Mouse (Mus musculus): ENCODE results near the gene Myo19. TPM values are rescaled to one million over a fixed set of nuclear protein-coding genes. Genes with fewer than 3 reads are reported as not detected.

Myo19 gene
- polyA plus RNA-seq, 1 experiment, result 16.7 TPM

DNA sequence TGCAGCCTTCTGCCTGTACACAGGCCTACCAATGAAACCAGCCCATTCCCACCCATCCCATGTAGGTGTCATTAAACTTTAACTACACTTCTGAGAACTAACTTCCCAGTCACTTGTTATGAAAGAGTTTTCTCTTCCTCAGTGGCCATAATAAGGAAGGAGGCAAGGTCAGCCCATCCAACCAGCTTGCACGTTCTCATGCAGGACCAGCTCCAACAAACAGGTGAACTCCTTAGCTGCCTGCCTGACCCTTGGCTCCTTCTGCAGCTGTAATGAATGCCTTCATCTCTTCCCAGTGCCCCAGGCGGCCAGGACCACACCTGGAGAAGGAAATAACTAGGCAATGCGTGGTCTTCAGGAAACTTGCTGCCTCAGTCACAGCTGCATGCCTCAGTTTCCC, 65.9 kb downstream of the Myo19 start:
- DNase-seq (ENCODE audit: low read depth), result no peak

DNA sequence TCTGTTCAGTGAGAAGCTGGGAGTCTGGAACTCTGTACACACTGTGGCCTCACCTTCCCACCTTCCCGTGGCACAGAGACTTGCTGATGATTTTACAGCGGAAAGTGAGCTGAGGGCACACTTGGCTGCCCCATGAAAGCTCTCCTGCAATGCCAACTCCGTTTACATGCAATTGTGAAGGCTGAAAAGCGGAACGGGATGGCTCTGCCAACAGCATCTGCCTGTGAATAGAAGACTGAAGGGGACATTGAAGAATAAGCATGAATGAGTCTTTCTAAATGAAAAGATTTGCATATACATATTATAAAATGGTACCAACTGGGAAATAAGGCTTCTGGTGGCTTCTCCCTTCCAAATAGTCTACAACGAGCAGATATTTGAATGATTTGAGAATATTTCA, 67.3 kb downstream of the Myo19 start:
- DNase-seq (ENCODE audit: low read depth), result no peak

DNA sequence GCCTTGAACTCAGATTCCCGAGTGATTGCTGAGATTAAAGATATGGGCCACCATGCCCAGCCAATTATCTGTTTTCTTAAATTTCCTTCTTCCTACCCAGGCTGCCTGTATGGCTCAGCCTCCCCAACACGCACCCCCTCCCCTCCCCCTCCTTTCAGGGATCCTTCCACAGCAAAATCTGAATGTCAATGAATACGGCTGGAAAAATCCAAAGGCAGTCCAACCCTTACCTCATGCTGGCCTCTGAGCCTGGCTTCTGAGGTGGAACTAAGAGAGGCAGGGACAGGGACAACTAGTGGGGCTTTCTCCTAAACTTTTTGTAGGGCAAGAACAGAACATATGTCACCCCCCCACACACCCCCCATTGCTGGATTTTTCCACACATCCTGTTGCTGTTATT, 68.2 kb downstream of the Myo19 start:
- DNase-seq (ENCODE audit: low read depth), result no peak

DNA sequence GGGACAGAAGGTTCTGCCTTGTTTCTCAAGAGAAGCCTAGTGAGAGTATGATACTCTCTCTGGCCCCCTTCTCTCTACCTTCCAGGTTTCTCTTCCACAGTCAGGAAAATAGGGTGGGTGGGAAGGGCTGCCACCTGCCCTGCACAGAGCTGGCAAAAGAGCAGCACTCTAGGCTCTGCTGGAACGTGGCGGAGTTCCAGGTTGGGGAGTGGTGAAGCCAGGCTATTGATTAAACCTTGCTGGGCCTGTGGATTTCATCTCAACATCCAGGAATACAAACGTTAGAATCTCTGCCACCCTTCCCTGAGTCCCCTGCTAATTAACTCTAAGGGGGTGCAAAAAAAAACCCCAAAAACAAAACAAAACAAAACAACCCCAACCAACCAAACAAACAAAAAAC, 68.6 kb downstream of the Myo19 start:
- no peak for DNase-seq (ENCODE audit: low read depth)

DNA sequence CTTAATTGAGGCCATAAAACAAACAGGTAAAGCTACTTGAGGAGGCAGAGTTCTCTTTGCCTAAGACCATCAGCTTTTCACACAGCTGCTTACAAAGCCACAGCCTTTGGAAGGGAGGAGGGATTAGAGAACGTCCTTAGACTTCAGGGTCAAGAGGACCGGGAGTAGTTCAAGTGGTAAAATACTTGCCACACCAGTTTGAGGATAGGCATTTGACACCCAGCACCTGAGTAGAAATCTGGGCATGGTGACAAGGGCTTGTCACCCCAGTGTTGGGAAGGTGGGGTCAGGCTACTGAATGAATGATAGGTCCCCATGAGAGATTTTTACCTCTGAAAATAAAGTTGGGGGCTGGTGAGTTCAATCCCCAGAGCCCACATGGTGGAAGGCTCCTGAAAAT, 72.7 kb downstream of the Myo19 start:
- no peak for DNase-seq (ENCODE audit: low read depth)

DNA sequence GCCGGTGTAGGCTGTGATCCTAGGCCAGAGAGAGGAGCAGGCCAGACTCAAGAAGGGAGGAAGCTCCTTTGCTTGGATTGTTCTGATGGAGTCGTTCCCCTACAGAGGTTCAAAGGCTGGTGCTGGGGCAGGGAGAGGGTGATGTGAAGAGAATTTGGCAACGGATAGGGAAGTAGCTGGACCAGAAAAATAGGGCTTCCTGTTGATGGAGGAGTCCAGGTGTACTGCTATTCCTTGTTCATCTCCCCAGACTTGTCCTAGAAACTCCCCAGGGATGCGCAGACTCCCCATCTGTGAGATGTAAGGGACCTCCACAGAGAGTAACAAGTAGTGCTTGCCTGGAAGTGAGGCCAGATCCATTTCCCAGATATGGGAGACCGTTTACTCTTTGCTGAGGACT, 76.5 kb downstream of the Myo19 start:
- DNase-seq (ENCODE audit: low read depth), result no peak

DNA sequence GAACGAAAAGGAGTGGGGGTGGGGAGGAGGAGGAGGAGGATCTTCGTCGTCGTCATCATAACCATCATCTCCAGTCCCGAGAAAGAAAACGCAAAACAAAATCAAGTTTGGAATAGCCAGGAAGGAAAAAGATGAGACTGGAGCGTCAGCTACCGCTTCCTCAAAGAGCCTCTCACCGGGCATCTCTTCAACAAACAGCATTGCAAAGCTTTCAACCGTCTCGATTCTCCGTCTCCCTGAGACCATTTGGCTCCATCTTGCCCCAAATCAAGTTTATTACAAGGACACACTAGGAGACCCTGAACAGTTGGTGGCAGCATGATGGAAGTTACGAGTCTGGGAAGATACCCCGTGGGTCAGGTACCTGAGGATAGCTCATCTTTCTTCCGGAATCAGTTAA, 77.2 kb downstream of the Myo19 start:
- DNase-seq (ENCODE audit: low read depth), result no peak

DNA sequence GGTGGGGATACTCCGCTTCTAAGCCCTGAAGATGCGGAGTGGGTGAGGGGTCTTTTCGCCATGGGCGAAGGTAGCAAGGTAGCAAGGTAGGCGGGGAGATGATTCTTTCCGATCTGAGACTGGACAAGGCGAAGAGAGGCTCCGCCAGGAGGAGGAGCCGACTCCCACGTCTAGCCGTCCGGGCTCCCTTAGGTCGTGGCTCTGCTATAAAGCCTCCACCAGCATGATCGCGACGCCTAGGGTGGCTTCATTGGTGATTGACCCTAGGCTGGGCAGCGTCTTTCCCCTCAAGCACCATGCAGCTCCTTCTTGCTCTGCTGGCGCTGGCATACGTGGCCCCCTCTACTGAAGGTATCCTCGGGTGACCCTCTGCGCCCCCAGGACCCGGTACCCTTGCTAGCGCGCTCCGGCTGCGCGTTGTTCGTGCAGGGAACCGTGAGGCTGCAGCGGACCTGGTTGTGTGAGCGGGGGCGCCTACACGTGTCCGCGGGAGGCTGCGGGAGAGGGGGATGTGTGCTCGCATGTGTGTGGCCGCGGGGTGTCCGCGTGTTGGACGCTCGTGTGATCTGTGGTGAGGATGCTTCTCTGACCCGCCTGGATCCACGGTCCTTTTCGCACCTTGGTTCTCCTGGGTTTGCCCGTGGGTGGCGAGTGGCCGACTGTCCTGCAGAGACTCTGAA, 77.8 kb downstream of the Myo19 start, which contains the start of gene Car4:
Car4 (plus strand) TSS at position 196 of the 680 bp plus-strand sequence.
- DNase-seq (ENCODE audit: low read depth), result no peak

DNA sequence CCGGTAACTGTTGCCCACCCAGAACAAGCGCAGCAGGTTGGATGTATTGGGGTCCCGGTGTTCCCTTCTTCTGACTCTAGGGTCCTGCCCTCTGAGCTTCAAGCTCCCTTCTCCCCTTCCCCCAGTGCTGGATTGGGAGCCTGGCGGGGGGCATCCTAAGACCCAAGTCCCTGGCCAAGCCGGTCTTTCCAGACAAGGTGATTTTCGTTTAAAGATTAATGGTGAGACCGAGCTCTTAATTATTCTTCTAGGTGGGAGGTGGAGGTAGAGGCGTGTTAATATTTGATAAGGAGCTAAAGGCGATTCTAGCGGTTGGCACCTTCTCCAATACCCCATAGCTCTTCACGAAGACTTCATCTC, 78.3 kb downstream of the Myo19 start:
- no peak for DNase-seq (ENCODE audit: low read depth)

DNA sequence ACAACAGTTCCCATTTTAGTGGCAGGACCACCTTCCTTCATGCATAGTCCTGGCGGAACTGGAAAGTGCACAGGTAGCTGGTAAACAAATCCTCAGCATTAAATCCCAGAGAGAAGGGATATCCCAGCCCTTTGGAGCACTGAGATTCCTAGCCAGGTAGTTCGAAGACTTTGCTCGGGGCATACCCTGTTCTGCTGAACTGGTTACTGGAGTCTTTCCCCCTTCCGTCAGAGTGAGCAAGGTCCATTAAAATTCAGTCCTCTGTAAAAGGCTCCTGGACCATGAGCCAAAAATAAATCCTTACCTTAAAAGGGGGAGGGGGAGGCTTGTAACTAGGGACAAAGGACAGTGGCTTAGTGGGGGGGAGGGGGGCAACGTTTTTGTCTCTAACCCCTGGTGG, 79.2 kb downstream of the Myo19 start:
- DNase-seq (ENCODE audit: low read depth), result no peak

DNA sequence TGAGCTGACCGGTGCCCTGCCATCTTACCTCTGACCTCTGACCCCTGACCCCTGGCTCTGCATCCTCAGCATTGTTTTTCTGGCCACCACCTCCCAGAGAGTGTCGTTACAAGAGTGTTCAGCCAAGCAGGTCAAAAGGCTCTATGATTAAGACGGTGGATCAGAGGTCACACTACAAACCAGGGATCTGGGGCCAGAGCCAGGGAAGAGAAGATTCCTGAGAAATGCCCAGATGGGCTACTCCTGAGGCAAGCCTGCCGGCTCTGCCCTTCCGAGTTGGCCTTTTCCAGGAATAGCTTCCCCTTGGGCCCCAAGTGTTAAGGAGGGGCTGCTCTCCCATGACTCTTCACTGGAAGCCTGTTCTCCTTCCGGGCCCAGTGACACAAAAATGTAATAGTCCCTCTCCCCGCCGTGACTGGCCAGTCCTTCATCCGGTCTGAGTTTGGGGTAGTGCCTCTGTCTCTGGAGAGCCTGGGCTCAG, 79.8 kb downstream of the Myo19 start:
- no peak for DNase-seq (ENCODE audit: low read depth)

DNA sequence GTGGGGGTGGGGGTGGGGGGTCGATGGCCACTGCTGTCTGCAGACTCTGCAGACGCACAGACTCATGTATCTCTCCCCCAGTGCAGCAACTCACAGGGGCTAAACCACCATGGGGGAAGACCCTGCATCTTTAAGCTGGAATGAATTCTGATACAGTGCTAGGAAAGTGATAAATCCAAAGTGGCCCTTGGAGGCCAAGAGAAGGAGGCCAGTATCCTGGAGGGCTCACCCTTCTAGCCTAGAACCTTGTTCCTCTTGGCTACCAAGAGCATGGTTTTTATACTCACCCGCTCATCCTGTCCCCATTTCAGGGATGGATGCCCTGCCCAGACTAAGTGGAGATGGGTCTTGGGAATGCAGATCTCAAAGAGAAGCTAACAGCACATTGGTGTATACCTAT, 80.3 kb downstream of the Myo19 start:
- DNase-seq (ENCODE audit: low read depth), result no peak

DNA sequence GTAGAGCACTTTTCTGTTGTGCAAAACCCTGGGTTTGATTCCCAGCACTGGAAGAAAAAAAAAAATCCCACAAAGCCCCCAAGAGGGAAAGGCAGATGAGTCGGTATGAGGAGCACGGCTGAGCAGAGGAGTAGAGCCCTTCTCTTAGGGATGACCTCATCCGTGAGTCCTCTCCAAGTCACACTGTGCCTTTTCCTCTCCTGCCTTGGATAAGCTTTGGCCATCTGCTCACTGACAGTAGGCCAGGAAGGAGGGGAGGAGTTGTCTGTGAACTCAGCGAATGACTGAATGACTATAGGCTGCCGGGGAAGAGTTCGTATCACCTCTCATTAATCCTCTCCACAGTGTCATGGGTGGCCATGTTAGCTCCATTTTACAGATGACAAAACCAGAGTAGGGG, 80.8 kb downstream of the Myo19 start:
- DNase-seq (ENCODE audit: low read depth), result no peak

Other genes with a start within 250 kb of the Myo19 start
- 8.9 and 10.0 TPM in 2 replicates for gene Mrm1, start 60.6 kb upstream of the Myo19 start, polyA plus RNA-seq (2012; rRNA removed)
- 21.6 and 26.3 TPM in 2 replicates for gene Dhrs11, start 51.2 kb upstream of the Myo19 start, polyA plus RNA-seq (2012; rRNA removed)
- 34.1 and 58.7 TPM in 2 replicates for gene Ggnbp2, start 9.3 kb upstream of the Myo19 start, polyA plus RNA-seq (2012; rRNA removed)
- 3.3 and 4.5 TPM in 2 replicates for gene Pigw, start 137 bp downstream of the Myo19 start, polyA plus RNA-seq (2012; rRNA removed)
- gene Znhit3, start 36.2 kb downstream of the Myo19 start, polyA plus RNA-seq (2012; rRNA removed), result 11.5 and 17.7 TPM in 2 replicates
- gene Car4, start 77.6 kb downstream of the Myo19 start, polyA plus RNA-seq (2012; rRNA removed), result 86.5 and 91.9 TPM in 2 replicates